Mouse (Mus musculus): ENCODE results near the gene Kcnip1.

The Kcnip1 gene

DNA sequence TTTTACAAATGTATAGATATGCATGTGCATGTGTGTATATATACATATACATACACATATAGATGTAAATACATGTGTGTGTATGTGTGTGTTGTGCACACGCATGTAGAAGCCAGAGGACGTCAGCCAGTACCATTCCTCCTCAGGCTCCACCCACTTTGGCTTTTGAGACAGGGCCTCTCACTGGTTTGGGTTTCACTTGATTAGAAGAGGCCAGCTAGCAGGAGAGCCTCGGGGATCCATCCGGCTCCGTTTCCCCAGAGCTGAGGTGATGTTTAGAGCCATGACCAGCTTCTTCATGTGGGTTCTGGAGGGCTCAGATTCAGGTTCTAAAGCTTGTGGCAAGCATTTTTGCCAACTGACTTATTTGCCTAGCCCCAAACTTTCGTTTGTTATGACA, 89.5 kb downstream of the Kcnip1 start:
- DNase-seq (ENCODE audit: low spot score in 2 of 2): no peak

DNA sequence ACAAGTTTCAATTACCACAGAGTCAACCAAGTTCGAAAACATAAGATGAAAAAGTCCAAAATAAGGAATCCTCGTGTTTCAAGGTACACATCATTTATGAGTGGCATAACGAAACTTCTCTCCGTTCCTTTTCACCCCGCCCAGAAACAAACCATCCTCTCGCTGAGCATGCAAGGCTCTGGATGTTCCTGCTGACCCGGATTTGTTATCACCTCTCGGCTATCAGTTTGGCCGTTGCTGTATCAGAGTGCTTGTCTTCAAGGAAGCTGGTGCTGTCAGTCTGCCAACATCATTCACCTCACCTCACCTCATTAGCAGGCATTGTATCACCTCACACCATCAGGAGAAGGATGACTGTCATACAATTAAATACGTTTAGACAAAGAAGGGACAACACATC, 90.6 kb downstream of the Kcnip1 start:
- no peak for DNase-seq (ENCODE audit: low spot score in 2 of 2)

DNA sequence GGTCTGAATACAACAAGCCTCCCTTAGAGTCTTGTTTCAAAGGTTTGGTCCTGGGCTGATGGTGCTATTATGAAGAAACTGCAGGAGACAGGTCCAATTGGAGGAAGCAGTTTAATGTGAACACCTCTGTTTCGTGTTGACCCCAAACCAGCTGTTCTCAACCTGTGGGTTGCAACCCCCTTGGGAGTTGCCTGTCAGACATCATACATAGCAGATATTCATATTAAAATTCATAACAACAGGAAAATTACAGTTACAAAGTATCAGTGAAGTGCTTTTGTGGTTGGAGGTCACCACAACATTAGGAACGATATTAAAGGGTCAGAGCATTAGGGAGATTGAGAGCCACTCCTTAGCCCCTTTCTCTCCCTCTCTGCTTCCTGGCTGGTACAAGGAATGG, 91.2 kb downstream of the Kcnip1 start:
- no peak for DNase-seq (ENCODE audit: low spot score in 2 of 2)

DNA sequence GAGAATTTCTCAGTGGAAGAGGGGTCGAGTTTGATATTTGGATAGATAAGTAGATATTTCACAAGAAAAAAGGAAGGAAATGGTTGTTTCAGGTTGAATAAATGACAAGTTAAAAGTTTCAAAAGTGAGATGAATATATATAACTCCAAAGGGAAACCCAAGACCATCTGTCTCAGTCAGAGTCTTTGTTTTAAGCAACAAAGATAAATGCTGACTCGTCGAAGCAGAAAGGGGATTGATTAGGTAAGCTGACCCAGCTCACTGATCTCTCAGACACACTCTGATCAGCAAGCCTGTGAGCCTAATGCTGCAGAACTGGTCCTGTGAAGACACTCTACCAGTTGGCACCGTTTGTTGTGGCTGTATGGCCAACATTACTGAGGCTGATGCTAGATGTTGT, 101.9 kb downstream of the Kcnip1 start:
- no peak for DNase-seq (ENCODE audit: low spot score in 2 of 2)

DNA sequence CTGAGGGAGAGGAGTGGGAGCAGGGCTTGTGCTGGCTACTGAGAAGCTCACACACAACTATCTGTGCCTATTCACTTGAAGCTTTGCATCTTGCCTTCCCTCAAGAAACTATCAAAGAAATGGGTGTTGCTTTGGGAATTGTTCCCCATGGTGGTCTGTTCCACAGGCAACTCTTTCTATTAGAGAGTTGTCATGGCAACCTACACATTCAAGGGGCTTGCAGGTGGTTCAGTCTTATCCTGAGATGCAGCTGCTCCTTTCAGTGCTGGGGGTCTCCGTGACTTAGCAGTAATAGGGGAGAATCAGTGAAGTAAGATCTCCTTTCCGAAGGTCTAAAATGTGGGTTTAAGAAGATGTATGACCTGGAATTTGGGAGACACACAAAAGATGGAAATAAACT, 102.6 kb downstream of the Kcnip1 start:
- DNase-seq (ENCODE audit: low spot score in 2 of 2): no peak

DNA sequence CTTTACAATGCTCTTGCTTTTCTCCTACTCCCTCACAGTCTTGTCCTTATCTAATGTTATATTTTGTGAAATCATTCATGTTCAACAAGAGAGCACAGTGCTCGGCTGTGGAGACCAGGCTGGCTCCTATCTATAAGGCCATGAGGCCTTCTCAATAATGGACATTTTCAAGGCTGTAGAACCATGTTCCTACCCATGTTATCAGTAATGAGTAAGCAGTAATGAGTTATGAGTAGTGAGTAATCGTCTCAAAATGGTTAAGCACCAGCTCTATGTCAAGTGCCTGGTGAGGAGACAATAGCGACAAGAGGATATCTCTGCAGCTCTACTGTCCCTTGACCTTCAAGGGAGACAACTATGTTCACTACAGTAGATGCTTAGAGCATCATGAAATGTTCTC, 105.3 kb downstream of the Kcnip1 start:
- no peak for DNase-seq (ENCODE audit: low spot score in 2 of 2)

DNA sequence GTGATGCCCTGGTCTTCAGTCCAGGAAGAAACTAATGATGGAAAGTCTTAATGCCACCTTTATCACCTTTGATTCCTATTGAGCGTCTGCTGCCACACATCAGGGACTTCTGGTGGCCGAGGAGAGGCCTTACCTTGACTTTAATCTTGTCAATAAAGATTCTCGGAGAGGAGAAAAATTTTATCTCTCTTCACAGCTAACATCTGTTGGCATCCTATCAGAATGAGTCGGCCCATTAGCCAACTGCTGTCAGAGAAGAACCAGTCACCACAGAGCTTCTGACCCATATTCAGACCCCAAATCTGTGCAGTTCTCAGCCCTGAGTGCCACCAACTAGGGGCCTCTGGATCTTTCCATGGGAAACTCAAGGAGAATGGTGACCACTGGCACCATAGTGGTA, 107.0 kb downstream of the Kcnip1 start:
- no peak for DNase-seq (ENCODE audit: low spot score in 2 of 2)

DNA sequence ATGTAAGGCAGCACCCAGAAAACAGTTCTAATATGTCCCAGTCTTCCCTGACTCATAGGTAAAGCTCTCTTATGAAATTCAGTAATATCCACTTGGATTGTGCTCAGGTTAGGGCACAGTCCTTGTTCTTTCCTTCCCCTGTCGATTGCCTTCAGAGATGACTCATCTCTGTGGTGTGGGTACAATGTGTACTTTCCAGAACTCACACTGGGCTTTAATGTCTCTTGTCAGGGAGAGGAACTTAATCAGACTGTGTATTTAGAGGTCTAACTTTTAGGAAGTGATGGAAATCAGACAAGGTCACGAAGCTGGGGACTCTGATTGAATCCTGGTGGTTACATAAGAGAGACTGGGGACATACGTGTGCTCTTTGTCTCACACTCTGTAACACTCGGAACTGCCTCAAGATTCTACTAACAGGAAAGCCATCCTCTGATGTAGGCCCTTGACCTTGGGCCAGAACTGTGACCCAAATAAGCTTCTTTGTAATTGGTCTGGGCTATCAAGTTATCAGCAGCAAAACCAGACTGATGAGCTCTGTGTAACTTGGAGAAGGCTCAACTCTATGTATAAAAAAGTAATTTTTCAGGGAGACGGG, 110.1 kb downstream of the Kcnip1 start:
- DNase-seq (ENCODE audit: low spot score in 2 of 2): no peak

DNA sequence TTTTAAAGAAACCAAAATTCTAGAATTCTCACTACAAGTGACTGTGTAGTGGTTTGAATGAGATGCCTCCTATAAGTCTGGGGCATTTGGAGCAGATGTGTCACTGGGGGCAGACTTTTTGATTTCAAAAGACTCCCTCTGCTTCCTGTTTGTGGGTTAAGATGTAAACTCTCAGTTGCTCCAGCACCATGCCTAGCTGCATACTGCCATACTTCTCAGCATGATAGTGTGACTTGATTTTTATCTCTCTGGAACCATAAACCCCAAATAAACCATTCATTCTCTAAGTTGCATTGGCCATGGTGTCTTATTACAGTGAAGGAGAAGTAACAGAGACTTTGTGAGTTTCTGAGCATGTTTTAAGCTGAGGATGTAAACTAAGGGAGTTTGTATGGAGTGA, 118.0 kb downstream of the Kcnip1 start:
- DNase-seq (ENCODE audit: low spot score in 2 of 2): no peak

DNA sequence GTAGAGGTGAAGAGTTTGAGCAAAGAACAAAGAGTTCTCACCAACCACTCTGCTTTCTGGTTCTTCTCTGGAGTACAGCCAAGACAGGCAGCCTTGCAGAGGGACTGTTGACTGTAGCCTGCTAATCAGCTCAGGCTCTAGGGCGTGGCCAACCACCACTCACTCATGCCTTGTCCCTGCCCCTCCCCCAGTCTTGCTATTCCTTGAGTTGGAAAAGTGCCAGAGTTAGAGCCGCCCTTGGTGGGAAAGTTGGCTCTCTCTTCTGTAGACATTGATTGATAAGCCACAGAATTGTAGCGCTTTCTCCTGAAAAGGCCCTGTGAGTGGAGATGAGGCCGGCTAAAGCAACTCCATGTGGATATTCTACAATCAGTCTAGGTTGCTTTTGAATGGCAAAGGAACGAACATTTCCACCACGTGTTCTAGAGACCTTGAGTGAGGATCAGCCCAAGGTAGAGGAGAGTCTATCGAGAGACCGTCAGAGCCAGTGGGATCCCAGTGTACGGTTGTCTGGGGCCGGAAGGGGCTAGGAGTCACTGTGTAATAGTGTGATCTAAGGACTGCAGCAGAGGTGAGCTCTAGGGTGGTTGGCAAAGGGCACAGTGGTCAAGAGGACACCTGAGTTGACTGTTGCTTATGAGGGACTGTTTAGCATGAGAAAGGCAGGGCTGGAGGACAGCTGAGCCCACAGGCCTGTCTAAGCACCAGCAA, 119.7 kb downstream of the Kcnip1 start:
- peak in 1 of 2 experiments; percentile 57 for DNase-seq (ENCODE audit: low spot score in 2 of 2)

DNA sequence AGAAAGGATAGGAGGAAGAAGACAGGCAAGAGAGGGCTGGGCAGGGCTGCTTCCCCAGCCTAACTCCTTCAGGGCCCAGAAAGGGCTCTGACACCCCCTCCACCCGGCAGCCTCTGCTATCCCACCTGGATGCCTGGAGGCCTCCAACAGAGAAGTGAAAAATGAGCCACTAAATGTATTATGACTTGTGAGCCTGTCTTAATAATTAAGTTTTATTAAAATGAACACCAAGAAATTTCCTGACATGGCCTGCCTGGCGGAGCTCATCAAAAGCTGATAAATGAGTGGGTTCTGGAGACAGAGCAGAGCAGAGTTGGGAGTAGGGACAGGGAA, 120.3 kb downstream of the Kcnip1 start:
- DNase-seq (ENCODE audit: low spot score in 2 of 2): no peak

DNA sequence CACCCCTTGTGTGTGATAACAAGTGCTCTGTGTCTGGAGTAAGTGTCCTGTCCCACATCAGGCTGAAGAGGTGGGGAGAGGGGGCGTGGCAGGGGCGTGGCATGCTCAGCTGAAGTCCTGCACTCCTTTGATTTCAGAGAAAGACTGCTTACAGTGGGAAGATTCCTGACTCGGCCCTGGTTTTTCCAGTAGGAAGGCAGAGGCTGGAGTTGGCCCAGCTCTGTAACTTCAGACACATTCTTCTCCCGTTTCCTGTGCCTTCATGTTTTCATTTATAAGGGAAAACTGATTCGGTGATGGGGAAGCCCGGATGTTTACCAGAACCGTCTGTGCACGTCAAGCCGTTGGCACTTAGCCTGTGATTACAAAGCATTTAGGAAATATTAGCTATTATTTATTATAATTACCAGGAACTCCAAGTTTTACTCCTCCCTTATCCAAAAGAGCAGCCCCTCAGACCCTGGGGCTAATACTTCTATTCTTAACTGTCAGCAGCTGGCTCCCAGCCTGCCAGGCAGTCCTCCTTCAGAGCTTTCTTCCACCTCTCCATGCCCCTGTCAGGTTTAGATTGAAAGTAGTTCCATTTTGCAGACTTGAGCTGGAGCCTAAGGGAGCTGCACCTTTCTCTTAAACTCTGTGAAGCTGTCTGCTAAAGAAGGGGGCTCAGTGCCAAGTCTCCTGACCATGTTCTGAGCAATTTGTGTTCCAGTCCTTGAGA, 120.8 kb downstream of the Kcnip1 start:
- DNase-seq (ENCODE audit: low spot score in 2 of 2): peak; percentile 47 to 63

DNA sequence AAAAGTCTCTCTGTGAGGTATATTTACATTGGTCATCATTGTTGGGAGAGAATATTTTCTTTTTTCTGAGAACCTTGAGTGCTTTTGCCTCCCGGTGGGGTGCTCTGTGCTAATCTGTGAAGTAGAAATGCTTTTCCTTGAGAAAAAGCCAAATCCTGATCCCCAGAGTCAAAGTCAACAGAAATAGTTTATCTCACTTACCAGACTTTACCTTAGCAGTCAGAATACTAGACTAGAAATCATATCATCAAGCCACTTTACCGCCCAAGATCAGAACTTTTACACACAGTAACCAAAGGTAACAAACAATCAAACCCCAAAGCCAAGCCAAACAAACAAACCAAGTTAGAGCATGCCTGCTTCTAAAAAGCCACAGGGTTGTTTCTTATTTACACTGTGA, 122.7 kb downstream of the Kcnip1 start:
- DNase-seq (ENCODE audit: low spot score in 2 of 2): no peak

DNA sequence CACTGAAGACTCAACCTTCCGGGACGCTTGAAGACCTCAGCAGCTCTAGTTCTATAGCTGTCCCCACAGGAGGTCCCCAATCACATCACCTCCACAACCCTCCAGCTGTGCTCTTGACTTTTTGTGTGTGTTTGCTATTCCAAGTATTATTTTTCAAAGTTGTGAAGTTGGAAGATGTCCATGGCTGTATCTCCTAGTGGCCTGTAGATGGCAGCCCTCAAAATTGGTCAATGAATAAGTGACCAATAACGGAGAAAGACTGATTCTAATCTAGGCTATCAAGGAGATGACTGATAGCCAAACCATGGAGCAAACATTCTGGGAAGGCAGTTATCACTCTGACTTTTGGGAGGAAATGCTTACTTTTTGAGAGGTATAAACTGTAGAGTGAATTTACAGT, 123.4 kb downstream of the Kcnip1 start:
- no peak for DNase-seq (ENCODE audit: low spot score in 2 of 2)

DNA sequence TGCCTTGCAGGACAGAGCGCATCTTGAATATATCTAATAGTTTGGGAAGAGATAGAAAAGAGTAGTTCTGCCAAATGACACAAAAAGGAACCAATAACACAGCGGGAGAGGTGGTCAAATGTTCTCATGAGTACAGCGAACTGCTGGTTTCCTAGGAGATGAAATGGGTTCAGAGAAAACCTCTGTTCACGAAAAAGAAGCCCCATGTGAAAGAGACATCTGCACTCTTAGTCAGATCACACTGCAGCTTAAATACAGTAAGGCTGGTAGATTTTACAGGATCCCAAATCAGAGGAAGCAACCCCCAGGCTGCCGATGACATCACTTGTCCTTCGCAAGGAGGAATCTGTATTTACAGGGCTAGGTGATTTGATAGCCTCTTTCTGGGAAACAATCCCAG, 126.2 kb downstream of the Kcnip1 start:
- no peak for DNase-seq (ENCODE audit: low spot score in 2 of 2)

DNA sequence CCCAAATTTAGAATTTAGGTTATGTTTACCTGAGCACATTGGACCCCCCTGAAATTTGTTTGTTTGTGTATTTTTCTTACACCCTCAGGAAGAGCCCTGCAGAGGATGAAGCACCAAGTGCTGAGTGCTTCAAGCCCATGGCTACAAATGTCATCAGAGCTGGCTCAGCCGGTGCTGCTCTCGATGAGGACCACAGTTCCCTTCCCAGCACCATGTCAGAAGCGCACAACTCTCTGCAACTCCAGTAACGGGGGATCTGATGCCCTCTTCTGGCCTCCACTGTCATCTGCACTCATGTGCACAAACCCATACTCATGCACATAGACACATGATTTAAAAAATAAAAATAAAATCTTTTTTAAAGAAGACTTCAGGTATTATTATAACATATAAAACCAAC, 128.7 kb downstream of the Kcnip1 start:
- DNase-seq (ENCODE audit: low spot score in 2 of 2): no peak

DNA sequence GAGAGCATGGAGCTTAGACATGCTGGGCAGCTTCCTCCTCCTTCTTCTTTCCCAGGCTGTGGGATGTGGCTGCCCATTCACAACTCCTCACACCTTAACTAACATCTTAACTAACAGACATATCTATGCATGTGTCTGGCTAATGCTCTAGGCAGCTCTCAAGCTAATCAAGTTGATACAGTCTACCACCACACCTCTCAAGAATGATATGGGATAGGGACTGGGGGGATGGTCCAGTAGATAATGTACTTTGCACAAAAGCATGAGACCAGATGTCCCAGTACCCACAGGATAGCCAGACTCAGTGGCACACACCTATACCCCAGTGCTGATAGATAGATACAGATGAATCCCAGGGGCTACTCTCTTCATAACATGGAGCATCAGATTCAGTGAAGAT, 131.1 kb downstream of the Kcnip1 start:
- DNase-seq (ENCODE audit: low spot score in 2 of 2): no peak

DNA sequence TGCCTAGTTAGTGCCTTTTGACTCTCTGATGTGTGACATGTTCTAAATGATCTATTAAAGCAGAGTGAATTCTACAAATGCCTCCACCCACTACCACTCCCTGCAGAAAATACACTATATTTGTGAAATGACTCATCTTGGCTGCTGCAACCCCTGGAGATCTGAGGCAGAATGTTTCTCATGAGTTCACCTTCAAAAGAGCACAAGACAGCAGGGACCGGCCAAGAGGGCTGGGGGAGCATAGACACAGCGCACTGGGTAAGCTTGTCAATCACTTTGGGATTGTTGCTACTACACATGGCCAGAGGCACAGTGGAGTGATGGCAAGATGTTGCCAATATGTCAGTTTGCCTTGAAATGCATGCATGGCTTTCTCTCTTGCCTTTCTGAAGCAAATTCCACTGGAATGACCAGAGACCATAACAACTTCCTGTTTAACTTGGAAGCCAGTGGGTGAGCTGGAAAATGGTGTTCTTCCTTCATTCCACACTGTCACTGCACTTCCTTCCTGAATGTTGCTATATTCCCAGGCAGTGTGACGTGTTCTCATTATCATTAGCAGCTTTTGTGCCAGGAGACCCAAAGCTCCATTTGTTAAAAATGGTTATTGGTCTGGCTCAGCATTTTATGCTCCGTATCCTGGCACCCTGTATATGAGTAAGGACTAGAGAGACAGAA, 131.9 kb downstream of the Kcnip1 start:
- no peak for DNase-seq (ENCODE audit: low spot score in 2 of 2)

DNA sequence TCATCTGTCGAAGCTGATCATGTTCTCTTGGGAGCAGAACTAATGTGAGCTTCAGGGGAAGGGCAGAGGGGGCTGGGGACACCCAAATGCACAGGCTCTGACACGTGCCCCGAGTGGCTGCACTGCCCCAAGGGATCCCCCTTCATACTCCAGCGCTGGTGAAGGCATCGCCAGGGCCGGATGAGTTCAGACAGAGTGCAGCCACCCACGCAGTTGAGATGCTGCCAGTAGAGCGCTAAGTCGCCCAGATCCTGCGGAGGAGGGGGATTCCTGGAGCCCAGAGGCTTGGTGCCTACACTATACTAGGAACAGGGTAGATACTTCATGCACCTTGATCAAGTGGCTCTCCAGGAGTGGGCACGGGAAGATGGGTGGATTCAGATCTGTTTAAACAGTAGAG, 143.3 kb downstream of the Kcnip1 start:
- no peak for DNase-seq (ENCODE audit: low spot score in 2 of 2)

DNA sequence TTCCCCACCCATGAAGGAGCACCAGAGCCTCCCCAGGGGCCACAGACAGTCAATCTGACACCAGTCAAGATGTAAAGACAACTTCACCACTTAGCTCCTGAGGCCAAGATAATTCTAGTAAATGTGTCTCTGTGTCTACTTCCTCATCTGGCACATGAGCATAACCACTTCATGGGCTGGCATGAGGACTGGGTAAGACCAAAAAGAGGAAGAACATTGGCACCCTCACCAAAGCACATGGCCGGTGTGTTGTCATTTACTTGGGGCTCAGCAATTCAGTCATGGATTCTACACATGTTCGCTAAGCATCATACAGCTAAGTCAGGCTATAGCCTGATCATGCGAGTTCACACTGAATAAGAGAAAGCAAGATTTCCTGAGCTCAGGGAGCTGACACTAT, 144.3 kb downstream of the Kcnip1 start:
- DNase-seq (ENCODE audit: low spot score in 2 of 2): no peak

DNA sequence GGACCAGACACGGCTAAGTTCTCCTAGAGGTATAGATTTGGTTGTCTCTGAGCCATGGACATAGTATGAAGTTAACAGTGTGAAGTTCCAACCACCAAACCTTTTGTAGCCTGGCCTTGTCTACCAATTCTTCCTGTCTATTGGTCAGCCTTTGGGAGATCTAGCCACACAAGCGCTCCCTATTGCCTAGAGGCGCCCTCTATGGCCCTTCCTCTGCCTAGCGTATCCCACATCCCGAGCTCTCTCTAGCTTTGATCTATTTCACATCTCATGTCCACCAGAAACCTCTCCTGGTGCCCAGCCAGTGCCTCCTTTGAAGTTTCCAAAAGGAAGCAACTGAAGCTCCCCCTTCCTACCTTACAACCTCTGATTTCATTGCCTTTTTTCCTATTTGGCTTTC, 147.0 kb downstream of the Kcnip1 start:
- DNase-seq (ENCODE audit: low spot score in 2 of 2): no peak

DNA sequence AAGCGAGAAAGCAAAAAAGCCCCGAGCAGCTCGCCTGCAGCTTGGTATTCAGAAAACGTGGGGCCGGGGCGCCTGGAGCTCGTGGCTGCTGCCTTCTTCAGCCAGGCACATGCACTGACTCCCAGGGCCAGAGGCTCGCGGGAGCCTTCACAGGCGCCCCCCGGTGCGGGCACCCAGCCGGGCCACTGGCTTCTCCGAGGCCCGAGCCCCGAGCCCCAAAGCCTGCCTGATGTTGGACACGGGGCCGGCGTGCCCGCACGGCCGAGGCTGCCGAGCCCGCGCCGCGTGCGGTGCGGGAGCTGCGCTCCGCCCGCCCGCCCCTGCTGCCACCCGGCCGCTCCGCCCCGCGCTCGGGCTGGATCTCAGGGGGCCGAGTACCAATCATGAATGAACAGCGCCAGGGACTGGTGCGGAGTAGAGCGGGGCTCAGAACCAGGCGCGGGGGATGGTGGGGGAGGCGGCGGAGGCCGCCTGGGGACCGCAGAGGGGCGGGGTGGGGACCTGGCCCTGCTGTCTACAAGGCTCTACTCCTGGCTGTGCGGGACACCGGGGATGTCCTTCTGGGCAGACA, 149.6 kb downstream of the Kcnip1 start:
- DNase-seq (ENCODE audit: low spot score in 2 of 2): no peak

DNA sequence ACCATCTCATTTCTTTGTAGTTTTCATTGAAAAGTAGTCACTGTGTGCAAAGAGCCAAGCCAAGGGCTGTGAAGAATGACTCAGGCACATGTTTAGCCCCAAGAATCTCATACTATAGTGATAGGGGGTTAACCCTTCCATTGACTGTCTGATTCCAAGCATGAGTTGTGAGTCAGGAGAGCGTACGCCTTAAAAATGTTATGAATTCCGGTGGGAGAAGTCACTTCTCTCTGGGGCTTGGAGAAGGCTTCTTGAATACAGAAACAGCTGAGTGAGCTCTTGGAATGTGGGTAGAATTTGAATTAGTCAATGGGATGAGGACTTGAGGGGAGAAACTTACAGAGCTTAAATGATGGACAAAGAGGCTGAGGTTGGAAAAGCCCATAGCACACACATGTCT, 153.9 kb downstream of the Kcnip1 start:
- DNase-seq (ENCODE audit: low spot score in 2 of 2): no peak

Measured in spleen, postnatal 4 days (tissue).